Mouse (Mus musculus) fat pad, adult 2 months (tissue): ENCODE data around the gene Zcchc24.
"Not testable (repeated sequence)": the region's sequence is repeated elsewhere in the genome, so short reads cannot be mapped to it uniquely, and the experiment has no call there.

ENCODE experiments used
- DNase-seq: peaks from one replicate; pipeline ENCODE4 v3.0.0-alpha.2; 2011; ENCODE audit warnings: low read depth, low spot score; ENCODE audit errors: extremely low read depth

Zcchc24 gene

GRCm38 (mm10) chr14:25768915-25769625 is at the start of gene Zcchc24:
Zcchc24 (minus strand) TSS chr14:25769039.
- no peak for DNase-seq

- DNase-seq = no peak
Measured at GRCm38 (mm10) chr14:25816416-25816815, 47.6 kb upstream of the Zcchc24 start.

GRCm38 (mm10) chr14:25814140-25814539 is 45.3 kb upstream of the Zcchc24 start:
- no peak for DNase-seq

GRCm38 (mm10) chr14:25811026-25811425 is 42.2 kb upstream of the Zcchc24 start:
- DNase-seq = not testable (repeated sequence)

GRCm38 (mm10) chr14:25806561-25806960 is 37.7 kb upstream of the Zcchc24 start:
- DNase-seq = no peak

GRCm38 (mm10) chr14:25805871-25806270 is 37.0 kb upstream of the Zcchc24 start:
- no peak for DNase-seq

GRCm38 (mm10) chr14:25803246-25803809 is 34.5 kb upstream of the Zcchc24 start:
- DNase-seq = no peak

GRCm38 (mm10) chr14:25802511-25802910 is 33.7 kb upstream of the Zcchc24 start:
- no peak for DNase-seq

GRCm38 (mm10) chr14:25800166-25800960 is 31.5 kb upstream of the Zcchc24 start:
- DNase-seq = no peak

GRCm38 (mm10) chr14:25796619-25797018 is 27.8 kb upstream of the Zcchc24 start:
- DNase-seq = no peak

GRCm38 (mm10) chr14:25795561-25796174 is 26.8 kb upstream of the Zcchc24 start:
- no peak for DNase-seq

GRCm38 (mm10) chr14:25795067-25795466 is 26.2 kb upstream of the Zcchc24 start:
- no peak for DNase-seq

- no peak for DNase-seq
Measured at GRCm38 (mm10) chr14:25794331-25794730, 25.5 kb upstream of the Zcchc24 start.

- no peak for DNase-seq
Measured at GRCm38 (mm10) chr14:25790768-25791302, 22.0 kb upstream of the Zcchc24 start.

- DNase-seq = peak; percentile 74
Measured at GRCm38 (mm10) chr14:25789946-25790345, 21.1 kb upstream of the Zcchc24 start.

- no peak for DNase-seq
Measured at GRCm38 (mm10) chr14:25789207-25789606, 20.4 kb upstream of the Zcchc24 start.

GRCm38 (mm10) chr14:25788201-25788600 is 19.4 kb upstream of the Zcchc24 start:
- no peak for DNase-seq

- DNase-seq = no peak
Measured at GRCm38 (mm10) chr14:25787387-25787910, 18.6 kb upstream of the Zcchc24 start.

- DNase-seq = no peak
Measured at GRCm38 (mm10) chr14:25786959-25787358, 18.1 kb upstream of the Zcchc24 start.

- DNase-seq = no peak
Measured at GRCm38 (mm10) chr14:25785210-25785609, 16.4 kb upstream of the Zcchc24 start.

- no peak for DNase-seq
Measured at GRCm38 (mm10) chr14:25783220-25783619, 14.4 kb upstream of the Zcchc24 start.
